Mouse (Mus musculus): ENCODE data around the gene Prdx5. TPM values are rescaled to one million over a fixed set of nuclear protein-coding genes. Genes with fewer than 3 reads are reported as not detected.

Prdx5 gene
- polyA plus RNA-seq, 1 experiment from 2014 or later = 210 TPM

Small RNA genes lying within 50 kb of the gene (microRNA-seq; reads per million reads assigned to microRNA genes)
- 2.8 reads per million, percentile 3 among the genes with 10 or more reads in this experiment for gene Mir6990

Other genes with a start within 250 kb of the Prdx5 start
- 11.1 and 13.9 TPM in 2 replicates for gene Rps6ka4, start 69.5 kb downstream of the Prdx5 start, polyA plus RNA-seq (2014; fragmentation: Nextera tagmentation; extraction: Ambion mirVana)
- gene Ccdc88b, start 51.9 kb downstream of the Prdx5 start, polyA plus RNA-seq (2014; fragmentation: Nextera tagmentation; extraction: Ambion mirVana) = 0.22 and 0.65 TPM in 2 replicates
- gene Trmt112, start 408 bp downstream of the Prdx5 start, polyA plus RNA-seq (2014; fragmentation: Nextera tagmentation; extraction: Ambion mirVana) = 81.9 and 95.0 TPM in 2 replicates
- 14.4 and 18.0 TPM in 2 replicates for gene Esrra, start 11.7 kb upstream of the Prdx5 start, polyA plus RNA-seq (2014; fragmentation: Nextera tagmentation; extraction: Ambion mirVana)
- gene Catsperz, start 15.3 kb upstream of the Prdx5 start, polyA plus RNA-seq (2014; fragmentation: Nextera tagmentation; extraction: Ambion mirVana) = 1.4 and 1.7 TPM in 2 replicates
- gene Kcnk4, start 24.4 kb upstream of the Prdx5 start, polyA plus RNA-seq (2014; fragmentation: Nextera tagmentation; extraction: Ambion mirVana) = 0.27 and 0.46 TPM in 2 replicates
- 55.9 and 58.0 TPM in 2 replicates for gene Bad, start 31.8 kb upstream of the Prdx5 start, polyA plus RNA-seq (2014; fragmentation: Nextera tagmentation; extraction: Ambion mirVana)
- gene Gpr137, start 32.4 kb upstream of the Prdx5 start, polyA plus RNA-seq (2014; fragmentation: Nextera tagmentation; extraction: Ambion mirVana) = 20.7 and 20.8 TPM in 2 replicates
- 170 and 184 TPM in 2 replicates for gene Ppp1r14b, start 64.9 kb upstream of the Prdx5 start, polyA plus RNA-seq (2014; fragmentation: Nextera tagmentation; extraction: Ambion mirVana)
- gene Plcb3, start 66.4 kb upstream of the Prdx5 start, polyA plus RNA-seq (2014; fragmentation: Nextera tagmentation; extraction: Ambion mirVana) = 15.2 and 16.8 TPM in 2 replicates
- 64.2 and 65.1 TPM in 2 replicates for gene Fkbp2, start 70.4 kb upstream of the Prdx5 start, polyA plus RNA-seq (2014; fragmentation: Nextera tagmentation; extraction: Ambion mirVana)
- 141 and 153 TPM in 2 replicates for gene Vegfb, start 77.5 kb upstream of the Prdx5 start, polyA plus RNA-seq (2014; fragmentation: Nextera tagmentation; extraction: Ambion mirVana)
- 40.0 and 42.9 TPM in 2 replicates for gene Dnajc4, start 82.5 kb upstream of the Prdx5 start, polyA plus RNA-seq (2014; fragmentation: Nextera tagmentation; extraction: Ambion mirVana)
- 29.7 and 31.8 TPM in 2 replicates for gene Nudt22, start 86.0 kb upstream of the Prdx5 start, polyA plus RNA-seq (2014; fragmentation: Nextera tagmentation; extraction: Ambion mirVana)
- 20.0 and 22.0 TPM in 2 replicates for gene Trpt1, start 86.0 kb upstream of the Prdx5 start, polyA plus RNA-seq (2014; fragmentation: Nextera tagmentation; extraction: Ambion mirVana)
- 5.2 and 6.6 TPM in 2 replicates for gene Fermt3, start 109.4 kb upstream of the Prdx5 start, polyA plus RNA-seq (2014; fragmentation: Nextera tagmentation; extraction: Ambion mirVana)
- 174 and 175 TPM in 2 replicates for gene Stip1, start 129.9 kb upstream of the Prdx5 start, polyA plus RNA-seq (2014; fragmentation: Nextera tagmentation; extraction: Ambion mirVana)
- 50.5 and 53.0 TPM in 2 replicates for gene Macrod1, start 146.7 kb upstream of the Prdx5 start, polyA plus RNA-seq (2014; fragmentation: Nextera tagmentation; extraction: Ambion mirVana)
- gene Flrt1, start 195.6 kb upstream of the Prdx5 start, polyA plus RNA-seq (2014; fragmentation: Nextera tagmentation; extraction: Ambion mirVana) = 1.4 and 1.5 TPM in 2 replicates